Mouse (Mus musculus) WW6 (cell line): ENCODE data around the gene Col13a1.

Source experiments
- DNase-seq: peaks from one replicate; pipeline ENCODE4 v3.0.0-alpha.2; 2013; ENCODE audit warnings: low read depth, low spot score

The Col13a1 gene

DNA sequence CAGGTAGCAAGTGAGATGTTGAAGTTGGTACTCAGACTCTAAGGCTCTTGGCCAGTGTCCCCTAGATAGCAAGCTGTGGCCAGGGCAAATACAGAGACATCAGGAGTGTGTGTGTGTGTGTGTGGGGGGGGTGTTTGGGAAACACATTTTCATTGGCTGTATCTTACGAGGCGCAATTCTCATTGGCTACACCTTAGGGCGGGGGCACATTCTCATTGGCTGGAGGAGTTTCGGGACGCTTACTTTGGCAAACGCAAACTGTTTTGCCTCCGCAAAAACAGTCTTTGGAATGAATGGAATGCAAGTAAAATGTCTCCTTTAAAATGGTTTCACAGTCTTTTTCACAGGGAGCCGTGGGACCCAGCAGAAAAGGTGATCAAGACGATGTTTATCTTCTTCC lies 148.1 kb downstream of the Col13a1 start:
- no peak for DNase-seq

DNA sequence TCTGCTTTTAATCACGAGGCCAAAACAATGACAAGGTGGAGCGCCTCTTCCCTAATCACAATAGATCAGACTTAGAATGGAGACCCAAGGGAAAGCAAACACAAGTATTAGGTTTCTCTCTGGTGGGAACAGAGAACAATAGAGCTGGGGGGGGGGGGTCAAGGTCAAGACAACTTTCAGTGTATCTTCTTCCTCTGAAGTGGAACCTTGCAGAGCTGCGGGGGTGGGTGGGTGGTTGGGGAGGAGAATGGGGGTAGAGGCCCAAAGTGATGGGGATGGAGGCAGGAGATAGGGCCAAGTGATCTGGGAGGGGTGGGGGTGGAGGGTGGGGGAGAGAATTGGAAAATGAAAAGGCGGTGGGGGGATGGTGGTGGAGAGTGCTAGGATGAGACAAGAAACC lies 149.9 kb downstream of the Col13a1 start:
- DNase-seq, result no peak

GRCm38 (mm10) chr10:61827950-61828936 lies 150.7 kb downstream of the Col13a1 start:
- DNase-seq, result no peak

DNA sequence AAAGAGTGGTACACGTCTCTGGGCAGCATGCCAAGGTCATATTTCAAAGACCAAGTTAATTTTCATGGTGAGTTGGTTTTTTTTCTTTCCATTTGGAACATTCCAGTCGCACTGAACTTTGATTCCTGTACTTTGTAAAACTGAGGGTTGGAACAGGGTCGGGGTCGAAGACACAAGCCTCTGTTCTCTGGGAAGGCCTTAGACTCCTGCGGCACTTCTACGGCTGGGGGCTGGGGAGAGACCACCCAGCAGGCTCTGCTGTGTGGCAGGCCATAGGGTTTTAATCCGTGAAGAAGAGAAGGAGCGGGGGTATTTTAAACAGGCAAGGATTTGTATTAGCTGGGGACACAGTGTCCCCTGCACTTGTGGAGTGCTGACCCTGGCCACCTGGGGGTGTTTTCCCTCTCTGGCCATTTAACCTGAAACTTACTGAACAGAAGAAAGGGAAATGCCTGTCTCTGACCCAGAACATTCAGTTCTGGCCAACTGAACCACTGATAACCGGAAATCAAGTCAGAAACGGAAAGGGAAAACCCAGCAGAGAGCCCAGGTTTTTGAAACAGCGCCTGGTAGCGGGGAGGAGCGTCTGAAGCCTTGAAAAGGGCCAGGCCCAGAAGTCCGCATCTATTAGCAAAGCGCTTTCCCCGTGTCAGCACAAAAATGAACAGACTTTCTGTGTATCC lies 152.0 kb downstream of the Col13a1 start:
- DNase-seq, result no peak

DNA sequence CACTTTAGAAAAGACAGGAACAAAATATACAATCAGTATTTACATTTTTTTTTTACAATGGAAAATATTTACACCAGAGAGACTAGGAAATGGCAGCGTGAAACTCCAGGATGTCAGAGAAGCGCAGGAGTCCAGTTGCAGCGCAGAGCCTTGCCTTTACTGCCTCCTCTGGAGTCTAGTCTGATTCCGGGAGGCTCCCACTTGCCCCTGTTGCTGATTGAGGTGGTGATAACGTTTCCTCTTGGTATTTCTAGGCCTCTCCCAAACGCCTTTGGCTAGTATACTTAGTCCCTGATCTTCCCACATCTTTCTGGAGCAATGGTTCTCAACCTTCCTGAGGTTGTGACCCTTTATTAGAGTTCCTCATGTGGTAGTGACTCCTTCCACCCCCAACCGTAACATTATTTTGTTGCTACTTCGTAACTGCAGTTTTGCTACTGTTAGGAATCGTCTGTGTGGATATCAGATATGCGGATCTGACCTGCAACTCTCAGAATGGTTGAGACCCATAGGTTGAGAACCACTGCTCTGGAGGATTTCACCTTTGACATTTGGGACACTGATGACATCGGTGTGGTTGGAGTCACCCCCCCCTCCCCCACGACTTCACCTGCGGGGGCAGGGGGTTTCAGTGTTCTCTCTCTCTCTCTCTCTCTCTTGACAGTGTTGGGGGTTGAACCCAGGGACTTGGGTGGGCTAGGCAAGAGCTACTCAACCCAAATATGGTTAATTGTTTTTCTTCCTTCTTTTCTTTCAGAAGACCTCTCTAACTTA lies 152.7 kb downstream of the Col13a1 start:
- DNase-seq, result no peak

- DNase-seq, result no peak
These were observed 153.4 kb downstream of the Col13a1 start for GRCm38 (mm10) chr10:61825536-61825935.

DNA sequence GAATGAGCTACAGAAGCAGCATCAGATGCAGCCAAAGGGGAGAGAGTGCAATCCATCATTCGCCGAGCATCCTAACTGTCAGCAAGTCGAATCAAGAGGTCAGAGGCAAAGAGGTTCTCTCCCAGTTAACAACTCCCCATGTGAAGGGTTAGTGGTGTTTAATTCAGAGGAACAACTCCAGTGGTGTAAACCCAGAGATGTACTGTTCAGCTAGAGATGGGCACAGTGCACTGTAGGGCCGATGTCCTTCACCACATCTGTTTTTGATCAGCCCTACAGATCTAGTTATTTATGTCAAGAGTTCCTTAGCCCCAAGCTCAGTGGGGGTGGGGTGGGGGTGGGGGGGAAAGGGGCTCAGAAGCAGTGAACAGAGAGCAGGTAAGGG lies 155.2 kb downstream of the Col13a1 start:
- no peak for DNase-seq

GRCm38 (mm10) chr10:61822968-61823730 lies 155.8 kb downstream of the Col13a1 start:
- DNase-seq, result no peak

DNA sequence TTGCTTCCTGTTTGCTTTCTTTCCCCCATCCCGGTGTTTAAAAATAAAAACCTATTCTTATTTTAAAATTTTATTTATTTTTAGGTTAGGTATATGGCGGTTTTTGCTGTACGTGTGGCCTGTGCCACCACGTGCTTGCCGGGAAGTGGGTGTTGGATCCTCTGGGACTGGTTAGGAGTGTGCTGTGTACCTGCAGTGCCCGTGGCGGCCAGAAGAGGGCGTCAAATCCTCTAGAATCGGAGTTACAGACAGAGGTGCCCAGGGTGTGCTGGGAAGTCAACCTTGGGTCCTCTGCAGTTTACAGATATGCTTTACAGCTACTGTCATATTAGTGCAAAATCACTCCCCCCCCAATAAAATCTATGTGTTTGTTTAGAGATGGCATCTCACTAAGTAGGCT lies 158.9 kb downstream of the Col13a1 start:
- DNase-seq, result no peak

- no peak for DNase-seq
These were observed 166.9 kb downstream of the Col13a1 start for GRCm38 (mm10) chr10:61811987-61812386.

GRCm38 (mm10) chr10:61798133-61798576 lies 180.8 kb downstream of the Col13a1 start:
- DNase-seq, result no peak

- no peak for DNase-seq
These were observed 183.4 kb downstream of the Col13a1 start for GRCm38 (mm10) chr10:61795458-61795857.

- DNase-seq, result no peak
These were observed 183.9 kb downstream of the Col13a1 start for GRCm38 (mm10) chr10:61794971-61795370.

DNA sequence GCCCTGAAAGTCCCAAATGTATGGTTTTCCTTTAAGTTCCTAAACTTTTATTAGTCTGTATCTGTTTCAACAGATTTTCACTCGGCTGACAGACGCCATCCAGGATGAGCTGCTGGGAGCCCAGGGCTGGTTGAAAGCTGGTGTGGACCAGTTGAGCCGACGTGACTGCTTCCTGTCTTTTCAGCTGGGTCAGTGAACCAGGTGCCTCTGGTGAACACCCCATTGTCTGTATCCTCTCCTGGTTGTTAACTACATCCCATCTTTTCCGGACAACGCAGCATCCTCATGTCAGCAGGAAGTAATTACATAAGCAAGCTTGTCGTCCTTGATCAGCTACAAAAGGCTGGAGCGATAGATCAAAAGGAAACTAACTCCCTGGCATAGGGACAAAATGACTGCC lies 185.9 kb downstream of the Col13a1 start:
- DNase-seq, result no peak

DNA sequence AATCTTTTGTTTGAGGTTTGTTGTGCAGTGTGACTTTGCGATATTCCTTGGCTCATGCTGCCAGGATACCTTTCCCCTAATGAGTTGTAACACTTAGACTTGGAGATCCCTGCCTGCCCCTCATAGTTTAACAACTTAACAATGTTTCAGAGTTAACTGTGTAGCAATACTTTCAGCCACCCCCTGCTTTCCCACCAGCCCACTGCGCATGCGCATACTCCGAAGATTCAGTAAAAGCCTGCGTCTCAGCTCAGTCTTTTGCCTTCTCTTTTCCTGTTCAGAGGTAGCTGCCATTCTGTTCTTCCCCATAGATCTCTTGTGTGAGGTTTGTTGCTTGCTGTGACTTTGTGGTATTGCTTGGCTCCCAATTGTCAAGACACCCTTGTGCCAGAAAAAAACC lies 190.4 kb downstream of the Col13a1 start:
- no peak for DNase-seq
